Mouse (Mus musculus) neutrophil, adult 65 days (primary cell): ENCODE measurements around the gene Prokr2. TPM values are rescaled to one million over a fixed set of nuclear protein-coding genes. Genes with fewer than 3 reads are reported as not detected.

Experiments
- total RNA-seq: library from RNA; stranded (reverse); gene quantifications from 2 replicates; pipeline ENCODE4 v1.2.4, GENCODE M21; 2023

The Prokr2 gene
- not detected in 2 replicates for total RNA-seq

DNA sequence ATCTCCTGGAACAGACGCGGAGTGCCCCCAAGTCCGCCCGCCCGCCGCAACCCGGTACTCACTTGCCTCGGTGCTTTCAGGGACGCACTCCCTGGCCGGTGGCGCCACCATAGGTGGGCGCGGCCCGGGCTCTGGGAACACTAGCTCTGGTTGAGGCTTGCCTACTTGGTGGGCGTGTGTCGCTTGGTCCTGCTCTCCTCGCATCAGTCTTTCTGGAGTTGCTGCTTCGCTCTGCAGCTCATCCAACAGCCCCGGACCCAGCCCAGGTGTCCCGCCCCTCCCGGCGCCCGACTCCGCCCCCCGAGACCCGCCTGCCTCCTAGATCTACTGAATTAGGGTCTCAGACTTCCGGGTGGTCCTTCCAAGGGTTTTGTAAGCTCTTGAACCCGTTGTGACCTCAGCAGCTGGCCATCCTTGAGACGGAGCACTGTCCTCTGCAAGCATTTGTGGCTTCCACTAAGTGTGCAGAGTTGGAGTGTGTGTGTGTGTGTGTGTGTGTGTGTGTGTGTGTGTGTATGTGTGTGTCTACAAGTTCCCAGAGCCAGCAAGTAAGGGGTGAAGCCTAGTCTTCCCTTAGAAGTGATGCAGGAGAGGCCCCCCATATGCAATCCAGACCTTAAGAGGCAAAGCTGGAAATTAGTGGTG, at the start of gene Prokr2:
Gene Prokr2 (minus strand): TSS at position 254 of the 645 bp plus-strand sequence.

Other genes starting within 250 kb of the Prokr2 start
- gene Slc23a2, start 240.3 kb downstream of the Prokr2 start, total RNA-seq = 16.6 and 25.3 TPM in 2 replicates
- gene Tmem230, start 137.6 kb downstream of the Prokr2 start, total RNA-seq = 13.9 and 17.0 TPM in 2 replicates
- gene Pcna, start 132.1 kb downstream of the Prokr2 start, total RNA-seq = 200 and 210 TPM in 2 replicates
- 123 and 161 TPM in 2 replicates for gene Cds2, start 122.3 kb downstream of the Prokr2 start, total RNA-seq
- 125 and 126 TPM in 2 replicates for gene Gpcpd1, start 202.3 kb upstream of the Prokr2 start, total RNA-seq